In the genomic region with DNA sequence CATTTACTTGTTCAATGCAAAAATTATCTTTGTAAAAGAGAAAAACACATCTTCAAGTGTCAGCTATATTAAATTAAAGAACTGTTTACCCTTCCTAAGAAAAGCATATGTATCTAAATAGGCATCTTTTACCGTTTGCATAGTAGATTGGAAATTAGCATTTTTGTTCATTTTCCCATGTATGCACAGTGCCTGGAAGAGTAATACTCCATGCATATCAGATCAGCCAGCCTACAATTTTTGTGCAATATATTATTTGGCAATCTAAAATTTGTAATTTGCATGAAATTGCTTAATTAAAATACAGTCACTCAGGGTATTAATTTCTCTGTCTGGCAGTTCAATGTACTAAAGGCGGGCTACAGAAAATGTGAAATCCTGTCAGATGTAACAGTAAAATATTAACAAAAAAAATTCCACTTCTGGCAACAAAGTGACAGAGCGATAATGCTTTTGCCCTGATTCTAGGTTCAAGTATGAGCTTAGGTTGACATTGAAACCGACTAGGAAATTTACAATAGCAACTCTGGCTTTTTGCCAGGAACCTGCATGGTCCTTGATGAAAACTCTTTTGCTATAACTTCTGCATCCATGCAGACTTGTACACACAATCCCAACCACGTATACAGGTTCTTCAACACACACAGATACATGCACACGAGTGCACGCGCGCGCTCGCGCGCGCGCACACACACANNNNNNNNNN, we compare ENCODE assay signal across 20 mouse cellular contexts.
DNase-seq lines count a peak whose midpoint lies in the region; ATAC-seq and TF ChIP-seq lines count a peak whose summit lies in the region.
"Had no signal": no experiment of that assay in that cellular context is flagged by ENCODE, and none has a peak within 500 bp of the region (broad histone marks: within the 10 kb centered on the region; RNA-seq: fewer than 3 reads in every experiment).

No protein-coding gene starts in this region.

- H3K27me3 ChIP-seq in forebrain, embryonic 14.5 days (replicated peaks; ENCODE audit: control insufficient read depth, insufficient read depth, low read length): no peaks in the 10 kb centered on the region
- H3K27me3 ChIP-seq in forebrain, embryonic 11.5 days (ENCODE audit: control insufficient read depth, insufficient read depth, low read length): no peaks in the 10 kb centered on the region
- H3K27me3 ChIP-seq in lung, embryonic 14.5 days (ENCODE audit: insufficient read depth, low read length): 0 out of 2 replicates have a peak, but pooled peaks cover 2% of the 10 kb centered on the region
- H3K27me3 ChIP-seq: heart, embryonic 13.5 days had no signal

- no peak overlapping the region for H3K27ac ChIP-seq in forebrain, embryonic 14.5 days (ENCODE audit: low read depth, low read length)
- no peak overlapping the region for H3K27ac ChIP-seq in forebrain, embryonic 11.5 days (ENCODE audit: low read depth, low read length)
- H3K27ac ChIP-seq in lung, embryonic 14.5 days (ENCODE audit: low read depth): no peak overlapping the region
- H3K27ac ChIP-seq: heart, embryonic 13.5 days had no signal

- WGBS in forebrain, embryonic 14.5 days: 74% methylated on average over 15 of the region's 15 CpGs
- 92% methylated on average over 15 of the region's 15 CpGs for WGBS in forebrain, embryonic 11.5 days
- WGBS in lung, embryonic 14.5 days: 85% methylated on average over 15 of the region's 15 CpGs

- no peaks in the 10 kb centered on the region for H3K36me3 ChIP-seq in forebrain, embryonic 14.5 days (ENCODE audit: control insufficient read depth, insufficient read depth, low read length)
- H3K36me3 ChIP-seq in forebrain, embryonic 11.5 days (ENCODE audit: control insufficient read depth, insufficient read depth, low read length): no peaks in the 10 kb centered on the region
- H3K36me3 ChIP-seq in lung, embryonic 14.5 days (ENCODE audit: insufficient read depth): no peaks in the 10 kb centered on the region
- H3K36me3 ChIP-seq: G1E; heart, embryonic 13.5 days had no signal

- H3K4me1 ChIP-seq in forebrain, embryonic 14.5 days (ENCODE audit: control insufficient read depth, insufficient read depth, low read length): peaks cover 15% of the 10 kb centered on the region
- H3K4me1 ChIP-seq in forebrain, embryonic 11.5 days (replicated peaks; ENCODE audit: control insufficient read depth, insufficient read depth, low read length): peaks cover 5% of the 10 kb centered on the region; the same call in 1 of the 2 replicates
- H3K4me1 ChIP-seq in lung, embryonic 14.5 days (ENCODE audit: insufficient read depth): no peaks in the 10 kb centered on the region

- H3K4me2 ChIP-seq in forebrain, embryonic 14.5 days (ENCODE audit: low read length): no peak overlapping the region
- H3K4me2 ChIP-seq in forebrain, embryonic 11.5 days (ENCODE audit: low read depth, low read length, severe bottlenecking): no peak overlapping the region
- H3K4me2 ChIP-seq in lung, embryonic 14.5 days: no peak overlapping the region
- H3K4me2 ChIP-seq: heart, embryonic 13.5 days had no signal

- no peak overlapping the region for H3K4me3 ChIP-seq in forebrain, embryonic 14.5 days (ENCODE audit: low read depth, low read length)
- H3K4me3 ChIP-seq in forebrain, embryonic 11.5 days (ENCODE audit: low read depth, low read length): no peak overlapping the region
- no peak overlapping the region for H3K4me3 ChIP-seq in lung, embryonic 14.5 days (ENCODE audit: low read depth, low read length)
- H3K4me3 ChIP-seq: heart, embryonic 13.5 days had no signal

- TF ChIP-seq CTCF in lung, embryonic 14.5 days (IDR thresholded peaks at IDR 0.05; ENCODE audit: low read depth): no peak

- no peak overlapping the region for H3K9ac ChIP-seq in forebrain, embryonic 14.5 days (ENCODE audit: low read length)
- H3K9ac ChIP-seq in forebrain, embryonic 11.5 days (ENCODE audit: low read length): no peak overlapping the region
- H3K9ac ChIP-seq in lung, embryonic 14.5 days: no peak overlapping the region
- H3K9ac ChIP-seq: heart, embryonic 13.5 days had no signal

- no peak for ATAC-seq in forebrain, embryonic 14.5 days
- no peak for ATAC-seq in forebrain, embryonic 11.5 days (replicated peaks; ENCODE audit: low FRiP score)
- ATAC-seq in lung, embryonic 14.5 days (ENCODE audit: insufficient read depth): no peak
- ATAC-seq: CD4-positive, CD25-positive, alpha-beta regulatory T cell, adult 4 months; hindbrain, embryonic 16.5 days had no signal

- peak; percentile 69 for DNase-seq in forebrain, embryonic 14.5 days (ENCODE audit: low spot score)
- DNase-seq in forebrain, embryonic 11.5 days (ENCODE audit: low spot score): no peak
- DNase-seq in lung, embryonic 14.5 days: peak; percentile 49
- no peak for DNase-seq in lung, postnatal 4 days
- DNase-seq in 3134 (ENCODE audit: extremely low read depth, insufficient read length, low spot score): peak; percentile 5
- DNase-seq in brain, adult 2 months (ENCODE audit: low read depth, low spot score): peak; percentile 4
- no peak for DNase-seq in left cerebral cortex, adult 9 months (ENCODE audit: low spot score in 2 of 2)
- DNase-seq in thymus, postnatal 14 days: no peak
- DNase-seq: adrenal gland, adult 8-10 months; adrenal gland, postnatal 36 days; B cell, adult 2 months; cerebellum, adult 11-12 months; cerebellum, adult 9-11 months; gastrocnemius, postnatal 36 days; heart, adult 11 months; heart, postnatal 36 days had no signal

- no peaks in the 10 kb centered on the region for H3K9me3 ChIP-seq in forebrain, embryonic 14.5 days (replicated peaks; ENCODE audit: control insufficient read depth, low read length)
- no peaks in the 10 kb centered on the region for H3K9me3 ChIP-seq in forebrain, embryonic 11.5 days (ENCODE audit: control insufficient read depth, low read length)
- H3K9me3 ChIP-seq in lung, embryonic 14.5 days (ENCODE audit: low read depth, low read length): no peaks in the 10 kb centered on the region
- H3K9me3 ChIP-seq: G1E; heart, embryonic 13.5 days had no signal

Comparison
In these comparisons a context has a peak if more than half of its experiments do, and no peak if none do; other contexts are left out.
1. DNase-seq: peak in forebrain, embryonic 14.5 days (single experiment), lung, embryonic 14.5 days (single experiment), 3134 (single experiment) and brain, adult 2 months (single experiment); none in forebrain, embryonic 11.5 days (single experiment), lung, postnatal 4 days (0 of 2), left cerebral cortex, adult 9 months (0 of 2) and thymus, postnatal 14 days (single experiment).